Mouse (Mus musculus) frontal cortex, adult (tissue): ENCODE measurements around the gene Ank3.

ENCODE experiments used
- ATAC-seq: cut with Nextera tagmentation; 2 replicates; pipeline ENCODE4 v1.9.2; 2017; ENCODE audit warnings: mild to moderate bottlenecking, moderate library complexity, mixed read lengths; ENCODE audit not compliant: low TSS enrichment

The Ank3 gene

GRCm38 (mm10) chr10:69720899-69721490 is 322.4 kb downstream of the Ank3 start:
- ATAC-seq = no peak

GRCm38 (mm10) chr10:69724159-69724558 is 325.6 kb downstream of the Ank3 start:
- ATAC-seq = peak; percentile 76

- ATAC-seq = no peak
These were observed 326.5 kb downstream of the Ank3 start for GRCm38 (mm10) chr10:69725078-69725477.

GRCm38 (mm10) chr10:69726265-69726664 is 327.7 kb downstream of the Ank3 start:
- no peak for ATAC-seq

GRCm38 (mm10) chr10:69726806-69727205 is 328.2 kb downstream of the Ank3 start:
- ATAC-seq = no peak

GRCm38 (mm10) chr10:69728876-69729275 is 330.3 kb downstream of the Ank3 start:
- no peak for ATAC-seq

GRCm38 (mm10) chr10:69730351-69730871 is 331.8 kb downstream of the Ank3 start:
- ATAC-seq = peak; percentile 22; the same call in 1 of the 2 replicates

- ATAC-seq = no peak
These were observed 332.8 kb downstream of the Ank3 start for GRCm38 (mm10) chr10:69731341-69731740.

- no peak for ATAC-seq
These were observed 333.3 kb downstream of the Ank3 start for GRCm38 (mm10) chr10:69731863-69732262.

GRCm38 (mm10) chr10:69736241-69736640 is 337.7 kb downstream of the Ank3 start:
- no peak for ATAC-seq

GRCm38 (mm10) chr10:69738741-69739271 is 340.2 kb downstream of the Ank3 start:
- no peak for ATAC-seq

GRCm38 (mm10) chr10:69742528-69742927 is 344.0 kb downstream of the Ank3 start:
- ATAC-seq = 0 out of 2 replicates have a peak, but pooled peaks have one; percentile 8

GRCm38 (mm10) chr10:69744181-69744580 is 345.6 kb downstream of the Ank3 start:
- peak; percentile 25 for ATAC-seq

GRCm38 (mm10) chr10:69744871-69745270 is 346.3 kb downstream of the Ank3 start:
- ATAC-seq = no peak

- peak; percentile 21; the same call in 1 of the 2 replicates for ATAC-seq
These were observed 347.7 kb downstream of the Ank3 start for GRCm38 (mm10) chr10:69746322-69746721.

- no peak for ATAC-seq
These were observed 348.2 kb downstream of the Ank3 start for GRCm38 (mm10) chr10:69746730-69747129.

- ATAC-seq = no peak
These were observed 352.8 kb downstream of the Ank3 start for GRCm38 (mm10) chr10:69751416-69751815.

- ATAC-seq = no peak
These were observed 354.9 kb downstream of the Ank3 start for GRCm38 (mm10) chr10:69753464-69753863.

GRCm38 (mm10) chr10:69756956-69757672 is 358.5 kb downstream of the Ank3 start:
- peak; percentile 72 for ATAC-seq

GRCm38 (mm10) chr10:69762977-69763376 is 364.4 kb downstream of the Ank3 start:
- ATAC-seq = peak; percentile 68

- no peak for ATAC-seq
These were observed 365.8 kb downstream of the Ank3 start for GRCm38 (mm10) chr10:69764402-69764801.

GRCm38 (mm10) chr10:69777065-69777645 is 378.6 kb downstream of the Ank3 start:
- 0 out of 2 replicates have a peak, but pooled peaks have one; percentile 6 for ATAC-seq
